Mouse (Mus musculus) monocyte, adult 2 months (primary cell): Measurements from ENCODE around the gene Lrmda.
A peak's percentile ranks its signal among the peaks of the same experiment; 100 is the strongest.

Experiments
- DNase-seq, 2 experiments: peaks; one replicate each; pipeline ENCODE4 v3.0.0; 2022; ENCODE audit warnings: low spot score in 2 of 2, low read depth in 1 of 2

Lrmda gene

GRCm38 (mm10) chr14:21991856-21992255 lies 27.7 kb upstream of the Lrmda start:
- DNase-seq, result no peak

GRCm38 (mm10) chr14:21992321-21992885 lies 27.1 kb upstream of the Lrmda start:
- no peak for DNase-seq

- DNase-seq, result no peak
Observed at GRCm38 (mm10) chr14:21993251-21994060, 26.1 kb upstream of the Lrmda start.

GRCm38 (mm10) chr14:21994061-21994990 lies 25.2 kb upstream of the Lrmda start:
- no peak for DNase-seq

- peak in 1 of 2 experiments; percentile 43 for DNase-seq
Observed at GRCm38 (mm10) chr14:21995031-21995754, 24.3 kb upstream of the Lrmda start.

- peak in 1 of 2 experiments; percentile 48 for DNase-seq
Observed at GRCm38 (mm10) chr14:21999588-21999987, 19.9 kb upstream of the Lrmda start.

GRCm38 (mm10) chr14:22003231-22003630 lies 16.3 kb upstream of the Lrmda start:
- DNase-seq, result no peak

- no peak for DNase-seq
Observed at GRCm38 (mm10) chr14:22003631-22004030, 15.9 kb upstream of the Lrmda start.

- no peak for DNase-seq
Observed at GRCm38 (mm10) chr14:22004943-22005342, 14.6 kb upstream of the Lrmda start.

GRCm38 (mm10) chr14:22007006-22007405 lies 12.5 kb upstream of the Lrmda start:
- no peak for DNase-seq

- DNase-seq, result no peak
Observed at GRCm38 (mm10) chr14:22014315-22014714, 5.2 kb upstream of the Lrmda start.

- no peak for DNase-seq
Observed at GRCm38 (mm10) chr14:22014781-22015180, 4.7 kb upstream of the Lrmda start.

GRCm38 (mm10) chr14:22017011-22017410 lies 2.5 kb upstream of the Lrmda start:
- DNase-seq, result no peak

- no peak for DNase-seq
Observed at GRCm38 (mm10) chr14:22019949-22020845, 685 bp downstream of the Lrmda start.

GRCm38 (mm10) chr14:22020885-22021284 lies 1.4 kb downstream of the Lrmda start:
- DNase-seq, result no peak

- no peak for DNase-seq
Observed at GRCm38 (mm10) chr14:22023533-22023932, 4.0 kb downstream of the Lrmda start.

GRCm38 (mm10) chr14:22035900-22036299 lies 16.4 kb downstream of the Lrmda start:
- no peak for DNase-seq

GRCm38 (mm10) chr14:22036338-22036737 lies 16.8 kb downstream of the Lrmda start:
- DNase-seq, result no peak

GRCm38 (mm10) chr14:22036802-22037497 lies 17.4 kb downstream of the Lrmda start:
- DNase-seq, result no peak
